Mouse (Mus musculus) heart, postnatal 0 days (tissue): ENCODE results near the gene Dlx6. TPM values are rescaled to one million over a fixed set of nuclear protein-coding genes. Genes with fewer than 3 reads are reported as not detected.

Source experiments
- ATAC-seq: fragments of 200-750 bp; cut with Nextera tagmentation; 2 replicates; pipeline ENCODE4 v1.8.0; 2017; ENCODE audit warnings: low read depth, moderate number of reproducible peaks, moderate library complexity; ENCODE audit not compliant: insufficient read depth
- DNase-seq: peaks from one replicate; pipeline ENCODE4 v3.0.0-alpha.2; 2016; ENCODE audit warnings: low spot score
- H3K27ac ChIP-seq: fragments of 300-500 bp; sonication (generic); 2 replicates; pipeline ENCODE4 v1.5.1; 2014; ENCODE audit warnings: low read depth, mild to moderate bottlenecking
- H3K27me3 ChIP-seq: fragments of 300-500 bp; sonication (generic); 2 replicates; pipeline ENCODE4 v1.6.1; 2014; ENCODE audit warnings: low read length, mixed read lengths; ENCODE audit not compliant: control insufficient read depth, insufficient read depth
- H3K36me3 ChIP-seq: fragments of 300-500 bp; sonication (generic); replicated peaks from 2 replicates; pipeline ENCODE4 v1.6.1; 2014; ENCODE audit warnings: low read length, mixed read lengths; ENCODE audit not compliant: control insufficient read depth, insufficient read depth
- H3K4me1 ChIP-seq: fragments of 300-500 bp; sonication (generic); 2 replicates; pipeline ENCODE4 v1.6.1; 2014; ENCODE audit warnings: antibody characterized with exemption; ENCODE audit not compliant: control insufficient read depth, insufficient read depth
- H3K4me2 ChIP-seq: fragments of 300-500 bp; sonication (generic); 2 replicates; pipeline ENCODE4 v1.6.1; 2014; ENCODE audit warnings: low read depth, mild to moderate bottlenecking, low read length, moderate library complexity
- H3K4me3 ChIP-seq: fragments of 300-500 bp; sonication (generic); 2 replicates; pipeline ENCODE4 v1.5.1; 2014; ENCODE audit warnings: low read depth, low read length
- H3K9ac ChIP-seq: fragments of 300-500 bp; sonication (generic); replicated peaks from 2 replicates; pipeline ENCODE4 v1.6.1; 2014; ENCODE audit warnings: low read depth, low read length, mixed read lengths
- H3K9me3 ChIP-seq: fragments of 300-500 bp; sonication (generic); replicated peaks from 2 replicates; pipeline ENCODE4 v1.6.1; 2016; ENCODE audit warnings: low read length; ENCODE audit not compliant: control insufficient read depth
- CTCF ChIP-seq: IDR thresholded peaks from 2 replicates; pipeline ENCODE4 v1.5.1; 2016; ENCODE audit warnings: antibody characterized with exemption, control low read depth, low read depth
- EP300 ChIP-seq: IDR thresholded peaks from 2 replicates; pipeline ENCODE4 v1.6.1; 2016; ENCODE audit warnings: antibody characterized with exemption, low read depth
- WGBS: fragments of 180-500 bp; shearing (Covaris S2); extraction: QIAGEN DNeasy Blood & Tissue Kit; methylation state at CpG from one replicate; pipeline ENCODE4 v1.1.7; 2014; 5-methylcytosine and 5-hydroxymethylcytosine counted together
- polyA plus RNA-seq: library from polyadenylated mRNA; unstranded; fragments of >200 nt; fragmentation: Nextera tagmentation; extraction: Ambion mirVana; gene quantifications from 2 replicates; pipeline ENCODE4 v1.2.1, GENCODE M21; 2015
- total RNA-seq: library from RNA; depleted of rRNA; stranded (reverse); fragments of >200 nt; gene quantifications from 2 replicates; pipeline ENCODE4 v1.2.3, GENCODE M21; 2014; ENCODE audit warnings: low replicate concordance

Dlx6 gene
- total and polyA plus RNA-seq, 2 experiments from 2014 or later = not detected

- Histone ChIP-seq H3K4me1 (peaks cover 16% of the 10 kb centered on the region), H3K4me2 (peak overlapping the region; percentile 33), H3K9ac (no peak overlapping the region), H3K27ac (no peak overlapping the region), H3K36me3 (no peaks in the 10 kb centered on the region), H3K27me3 (peaks cover 98% of the 10 kb centered on the region), H3K4me3 (peak overlapping the region; percentile 29), H3K9me3 (no peaks in the 10 kb centered on the region)
- DNase-seq (peak; percentile 5), ATAC-seq (no peak)
- 1% methylated on average over 33 of the region's 33 CpGs for WGBS
- no peak for TF ChIP-seq CTCF
Observed at GRCm38 (mm10) chr6:6860411-6861085, 2.6 kb upstream of the Dlx6 start.

DNA sequence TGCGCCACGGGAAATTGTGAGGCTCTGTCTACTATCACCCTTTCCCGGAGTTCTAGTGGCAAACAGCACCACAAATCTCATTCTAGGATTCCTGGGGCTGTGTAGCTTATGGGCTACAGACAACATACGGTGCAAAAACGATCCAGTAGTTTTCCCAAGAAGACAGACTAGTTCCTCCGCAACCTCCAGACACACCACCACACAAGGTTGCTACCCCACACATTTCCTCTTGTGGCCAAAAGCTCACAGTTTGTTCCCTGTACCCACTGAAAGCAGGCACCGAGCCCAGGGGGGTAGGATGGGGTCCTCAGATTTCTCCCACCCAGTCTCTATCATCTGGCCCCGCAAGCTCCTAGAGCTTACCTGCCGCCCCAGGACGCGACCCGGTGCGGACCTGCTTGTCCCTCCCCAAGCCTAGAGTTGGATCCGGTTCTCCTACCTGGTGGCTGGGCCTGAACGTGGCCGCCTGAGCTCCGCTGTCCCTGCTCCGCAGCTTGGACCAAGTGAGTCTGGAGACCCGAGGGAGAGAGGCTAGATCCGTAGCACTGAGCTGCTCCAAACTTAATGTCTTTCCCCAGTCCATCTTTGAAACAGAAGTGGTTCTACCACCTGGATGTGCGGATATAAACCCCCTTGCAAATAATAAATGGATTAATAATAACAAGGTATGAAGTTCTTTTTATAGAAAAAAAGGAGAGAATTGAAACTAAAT lies 1.9 kb upstream of the Dlx6 start:
- DNase-seq (no peak), ATAC-seq (no peak)
- Histone ChIP-seq H3K4me3 (peak overlapping the region; percentile 29), H3K4me1 (peaks cover 16% of the 10 kb centered on the region), H3K27ac (no peak overlapping the region), H3K4me2 (peak overlapping the region; percentile 33; the same call in 1 of the 2 replicates), H3K9me3 (no peaks in the 10 kb centered on the region), H3K9ac (no peak overlapping the region), H3K27me3 (peaks cover 98% of the 10 kb centered on the region), H3K36me3 (no peaks in the 10 kb centered on the region)
- WGBS = 2% methylated on average over 21 of the region's 21 CpGs
- TF ChIP-seq EP300 (no peak), CTCF (no peak)

DNA sequence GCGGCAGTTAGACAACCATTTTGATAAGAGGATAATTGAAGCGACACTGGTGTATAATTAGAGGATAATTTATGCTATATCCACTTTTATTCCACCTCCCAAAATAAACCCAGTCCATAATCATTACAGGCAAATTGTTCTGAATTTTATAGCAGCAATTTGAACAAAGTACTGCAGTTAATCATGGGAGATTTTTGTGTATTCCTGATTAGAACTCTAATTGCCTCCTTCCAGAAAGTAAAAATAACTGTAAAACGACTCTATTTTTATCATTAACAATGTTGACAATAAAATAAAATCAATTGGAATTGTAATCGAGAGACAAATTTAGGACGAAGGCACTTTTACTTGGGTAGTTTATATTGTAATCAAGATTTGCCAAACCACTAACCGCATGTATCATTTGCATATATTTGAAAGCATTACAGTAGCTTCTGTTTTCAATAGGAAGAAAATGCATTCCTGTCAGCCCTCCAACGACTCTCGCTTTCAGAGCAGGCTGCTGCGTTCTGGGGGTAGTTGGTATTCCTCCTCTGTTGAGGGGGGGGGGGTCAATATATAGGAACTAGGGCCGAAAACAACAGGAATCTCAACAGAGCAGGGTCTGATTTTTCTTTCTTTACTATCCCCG lies 1.2 kb upstream of the Dlx6 start:
- H3K4me2 ChIP-seq = peak overlapping the region; percentile 79
- H3K4me3 ChIP-seq = peak overlapping the region; percentile 49
- DNase-seq = no peak
- H3K36me3 ChIP-seq = no peaks in the 10 kb centered on the region
- H3K27ac ChIP-seq = no peak overlapping the region
- WGBS = 6% methylated on average over 11 of the region's 11 CpGs
- H3K4me1 ChIP-seq = peaks cover 16% of the 10 kb centered on the region
- ATAC-seq = no peak
- H3K27me3 ChIP-seq = peaks cover 98% of the 10 kb centered on the region
- H3K9me3 ChIP-seq = no peaks in the 10 kb centered on the region
- no peak overlapping the region for H3K9ac ChIP-seq
- TF ChIP-seq CTCF (no peak), EP300 (no peak)

GRCm38 (mm10) chr6:6862611-6863010 lies 523 bp upstream of the Dlx6 start:
- H3K9ac ChIP-seq = no peak overlapping the region
- no peak for DNase-seq
- H3K27me3 ChIP-seq = peaks cover 97% of the 10 kb centered on the region
- H3K4me2 ChIP-seq = peak overlapping the region; percentile 79
- peaks cover 16% of the 10 kb centered on the region for H3K4me1 ChIP-seq
- H3K9me3 ChIP-seq = no peaks in the 10 kb centered on the region
- WGBS = 3% methylated on average over 23 of the region's 23 CpGs
- peak; percentile 59; the same call in 1 of the 2 replicates for ATAC-seq
- peak overlapping the region; percentile 49 for H3K4me3 ChIP-seq
- no peak overlapping the region for H3K27ac ChIP-seq
- TF ChIP-seq CTCF (no peak), EP300 (no peak)
- H3K36me3 ChIP-seq = no peaks in the 10 kb centered on the region

- H3K9ac ChIP-seq = no peak overlapping the region
- 7% methylated on average over 19 of the region's 21 CpGs for WGBS
- no peak for DNase-seq
- peak overlapping the region; percentile 79 for H3K4me2 ChIP-seq
- H3K27ac ChIP-seq = no peak overlapping the region
- H3K4me1 ChIP-seq = peaks cover 16% of the 10 kb centered on the region
- no peaks in the 10 kb centered on the region for H3K9me3 ChIP-seq
- peak overlapping the region; percentile 49 for H3K4me3 ChIP-seq
- H3K27me3 ChIP-seq = peaks cover 96% of the 10 kb centered on the region
- TF ChIP-seq EP300 = no peak
- TF ChIP-seq CTCF = no peak
- no peaks in the 10 kb centered on the region for H3K36me3 ChIP-seq
- ATAC-seq = no peak; the same call in 1 of the 2 replicates
Observed at GRCm38 (mm10) chr6:6863955-6864354, 821 bp downstream of the Dlx6 start.
